Mouse (Mus musculus): ENCODE results near the gene Pgm5. TPM values are rescaled to one million over a fixed set of nuclear protein-coding genes. Genes with fewer than 3 reads are reported as not detected.

Pgm5 gene
- polyA plus RNA-seq, 1 experiment from 2014 or later = 0.28 TPM

GRCm38 (mm10) chr19:24762473-24763149, 99.0 kb downstream of the Pgm5 start:
- H3K4me1 ChIP-seq (replicated peaks) = no peaks in the 10 kb centered on the region
- no peak overlapping the region for H3K4me2 ChIP-seq
- DNase-seq (no peak), ATAC-seq (ENCODE audit: low read depth) (no peak)
- no peaks in the 10 kb centered on the region for H3K9me3 ChIP-seq (replicated peaks)
- H3K27me3 ChIP-seq = no peaks in the 10 kb centered on the region
- H3K4me3 ChIP-seq (replicated peaks) = no peak overlapping the region
- H3K9ac ChIP-seq = no peak overlapping the region
- whole genome bisulfite sequencing (ENCODE audit: insufficient replicate concordance) = 54% methylated on average over 12 of the region's 12 CpGs
- no peaks in the 10 kb centered on the region for H3K36me3 ChIP-seq
- no peak overlapping the region for H3K27ac ChIP-seq

DNA sequence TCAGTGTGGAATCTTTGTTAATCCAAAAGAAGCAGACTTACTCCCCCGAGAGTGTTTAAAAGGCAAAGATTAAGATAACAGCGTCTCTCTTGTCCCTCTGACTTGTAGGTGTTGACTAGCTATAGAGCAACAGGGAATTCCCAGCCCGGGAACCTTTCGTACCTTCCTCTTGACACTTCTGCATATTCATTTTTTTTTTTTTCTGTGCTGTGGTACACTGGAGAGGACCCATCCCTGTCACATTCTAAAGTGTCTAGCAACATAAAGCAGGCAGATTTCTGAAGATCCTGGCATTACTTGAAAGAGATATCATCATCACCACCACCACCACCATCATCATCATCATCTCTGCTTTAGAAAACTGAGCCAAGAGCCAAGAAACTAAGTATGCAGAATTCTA, 105.0 kb downstream of the Pgm5 start:
- no peak overlapping the region for H3K4me3 ChIP-seq (replicated peaks)
- WGBS (ENCODE audit: insufficient replicate concordance) = 43% methylated on average over 4 of the region's 4 CpGs

GRCm38 (mm10) chr19:24754440-24754785, 107.2 kb downstream of the Pgm5 start:
- no peak for DNase-seq
- ATAC-seq (ENCODE audit: low read depth) = no peak
- H3K27ac ChIP-seq = no peak overlapping the region
- no peaks in the 10 kb centered on the region for H3K27me3 ChIP-seq
- H3K4me3 ChIP-seq (replicated peaks) = no peak overlapping the region
- H3K9ac ChIP-seq = no peak overlapping the region
- no peaks in the 10 kb centered on the region for H3K36me3 ChIP-seq
- no peaks in the 10 kb centered on the region for H3K4me1 ChIP-seq (replicated peaks)
- no peak overlapping the region for H3K4me2 ChIP-seq
- H3K9me3 ChIP-seq (replicated peaks) = no peaks in the 10 kb centered on the region
- whole genome bisulfite sequencing (ENCODE audit: insufficient replicate concordance) = 58% methylated on average over 3 of the region's 3 CpGs

More for the DNA sequence above, 105.0 kb downstream of the Pgm5 start:
- no peak overlapping the region for H3K4me2 ChIP-seq
- no peak overlapping the region for H3K9ac ChIP-seq
- H3K4me1 ChIP-seq (replicated peaks) = no peaks in the 10 kb centered on the region
- H3K27me3 ChIP-seq = no peaks in the 10 kb centered on the region
- DNase-seq (no peak), ATAC-seq (ENCODE audit: low read depth) (no peak)
- no peaks in the 10 kb centered on the region for H3K36me3 ChIP-seq
- H3K9me3 ChIP-seq (replicated peaks) = no peaks in the 10 kb centered on the region
- H3K27ac ChIP-seq = no peak overlapping the region

- Histone ChIP-seq H3K9me3 (replicated peaks) (no peaks in the 10 kb centered on the region), H3K4me1 (replicated peaks) (no peaks in the 10 kb centered on the region), H3K4me3 (replicated peaks) (no peak overlapping the region), H3K9ac (no peak overlapping the region), H3K27ac (no peak overlapping the region), H3K27me3 (no peaks in the 10 kb centered on the region), H3K4me2 (no peak overlapping the region), H3K36me3 (no peaks in the 10 kb centered on the region)
- ATAC-seq (ENCODE audit: low read depth) (no peak), DNase-seq (no peak)
- WGBS (ENCODE audit: insufficient replicate concordance) = 56% methylated on average over 14 of the region's 14 CpGs
These were observed 107.8 kb downstream of the Pgm5 start for GRCm38 (mm10) chr19:24753617-24754439.

DNA sequence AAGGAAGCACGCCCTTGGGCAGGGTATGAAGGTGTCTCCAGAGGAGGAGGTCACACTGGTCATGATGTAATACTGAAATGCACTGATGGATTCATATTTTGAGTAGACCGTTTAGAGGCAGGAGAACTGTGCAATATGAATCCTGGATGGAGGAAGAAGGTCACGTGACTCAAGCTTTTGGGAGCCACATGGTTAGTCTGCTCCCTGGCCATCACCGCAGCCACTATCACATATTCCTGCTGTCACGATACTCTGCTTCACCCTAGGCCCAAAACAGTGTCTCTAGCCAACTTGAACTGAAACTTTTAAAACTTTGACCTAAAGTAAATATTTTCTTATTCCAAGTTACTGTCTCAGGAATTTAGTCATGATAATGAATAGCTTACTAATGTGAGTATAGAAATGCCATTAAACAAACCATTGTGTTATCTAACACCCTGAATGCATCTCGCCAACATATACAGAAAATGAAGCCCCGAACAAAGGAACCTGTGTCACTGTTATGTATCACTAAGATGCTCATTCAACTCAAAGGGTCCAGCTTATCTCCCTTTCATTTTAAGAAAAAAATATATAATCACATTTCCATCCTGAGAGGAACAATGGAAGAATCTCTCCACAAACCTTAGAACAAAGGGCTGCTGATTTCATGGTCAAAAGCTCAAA, 108.6 kb downstream of the Pgm5 start:
- no peak for ATAC-seq (ENCODE audit: low read depth)

GRCm38 (mm10) chr19:24746266-24746875, 115.3 kb downstream of the Pgm5 start:
- no peaks in the 10 kb centered on the region for H3K36me3 ChIP-seq
- DNase-seq = no peak
- H3K27ac ChIP-seq = no peak overlapping the region
- WGBS (ENCODE audit: insufficient replicate concordance) = 69% methylated on average over 4 of the region's 4 CpGs
- H3K9ac ChIP-seq = no peak overlapping the region
- no peaks in the 10 kb centered on the region for H3K9me3 ChIP-seq (replicated peaks)
- no peaks in the 10 kb centered on the region for H3K4me1 ChIP-seq (replicated peaks)
- no peak overlapping the region for H3K4me3 ChIP-seq (replicated peaks)
- ATAC-seq (ENCODE audit: low read depth) = no peak
- H3K4me2 ChIP-seq = no peak overlapping the region
- no peaks in the 10 kb centered on the region for H3K27me3 ChIP-seq

More for the DNA sequence above, 108.6 kb downstream of the Pgm5 start:
- no peak overlapping the region for H3K4me2 ChIP-seq
- no peaks in the 10 kb centered on the region for H3K9me3 ChIP-seq (replicated peaks)
- no peaks in the 10 kb centered on the region for H3K27me3 ChIP-seq
- 68% methylated on average over 7 of the region's 7 CpGs for WGBS (ENCODE audit: insufficient replicate concordance)
- DNase-seq = no peak
- no peaks in the 10 kb centered on the region for H3K4me1 ChIP-seq (replicated peaks)
- no peak overlapping the region for H3K27ac ChIP-seq
- no peaks in the 10 kb centered on the region for H3K36me3 ChIP-seq
- H3K4me3 ChIP-seq (replicated peaks) = no peak overlapping the region
- H3K9ac ChIP-seq = no peak overlapping the region

DNA sequence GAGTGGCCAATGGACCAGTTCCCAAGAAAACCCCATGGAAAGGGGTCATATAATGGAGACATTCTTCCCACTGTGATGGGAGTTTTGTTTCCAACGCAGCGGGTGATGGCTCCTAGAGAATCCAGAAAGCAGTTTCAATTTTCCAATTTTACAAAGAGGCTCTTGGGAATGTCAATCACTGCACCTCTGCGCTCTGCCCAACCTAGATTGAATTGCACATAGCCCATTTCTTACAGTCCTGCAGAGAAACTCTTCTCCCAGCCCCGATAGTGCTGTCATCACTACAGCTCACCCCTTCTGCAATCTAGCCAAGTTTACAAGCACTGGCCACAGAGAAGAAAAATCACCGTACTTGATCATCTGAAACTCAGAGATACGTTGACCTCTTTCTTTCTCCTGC, 119.0 kb downstream of the Pgm5 start:
- H3K27ac ChIP-seq = no peak overlapping the region
- DNase-seq = no peak
- no peaks in the 10 kb centered on the region for H3K27me3 ChIP-seq
- H3K9me3 ChIP-seq (replicated peaks) = no peaks in the 10 kb centered on the region
- H3K9ac ChIP-seq = no peak overlapping the region
- no peaks in the 10 kb centered on the region for H3K4me1 ChIP-seq (replicated peaks)
- no peaks in the 10 kb centered on the region for H3K36me3 ChIP-seq
- no peak for ATAC-seq (ENCODE audit: low read depth)
- 76% methylated on average over 6 of the region's 6 CpGs for WGBS (ENCODE audit: insufficient replicate concordance)
- no peak overlapping the region for H3K4me2 ChIP-seq
- no peak overlapping the region for H3K4me3 ChIP-seq (replicated peaks)

DNA sequence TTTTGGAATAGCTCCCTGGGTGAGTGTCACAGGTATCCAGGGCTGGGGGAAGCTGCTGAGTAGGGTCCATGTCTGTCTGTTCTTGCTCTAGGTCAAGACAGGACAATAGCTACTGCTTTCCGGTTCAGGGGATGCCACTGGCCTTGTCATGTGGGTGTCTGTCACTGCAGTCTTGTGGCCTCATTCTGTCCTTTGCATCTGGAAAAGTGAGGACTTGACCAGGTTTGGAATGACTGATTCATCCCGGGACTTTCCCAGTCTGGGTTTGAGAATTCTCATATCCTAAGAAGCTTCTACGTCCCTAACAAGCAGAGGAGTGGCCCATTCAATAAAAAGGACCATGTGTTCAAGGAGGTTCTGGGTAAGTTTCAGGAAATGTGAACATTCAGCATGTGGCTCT, 122.9 kb downstream of the Pgm5 start:
- no peak for DNase-seq
- H3K4me2 ChIP-seq = no peak overlapping the region
- no peaks in the 10 kb centered on the region for H3K36me3 ChIP-seq
- H3K27ac ChIP-seq = no peak overlapping the region
- ATAC-seq (ENCODE audit: low read depth) = no peak
- H3K9me3 ChIP-seq (replicated peaks) = no peaks in the 10 kb centered on the region
- no peaks in the 10 kb centered on the region for H3K27me3 ChIP-seq
- H3K9ac ChIP-seq = no peak overlapping the region
- no peaks in the 10 kb centered on the region for H3K4me1 ChIP-seq (replicated peaks)
- no peak overlapping the region for H3K4me3 ChIP-seq (replicated peaks)
- 69% methylated on average over 3 of the region's 3 CpGs for WGBS (ENCODE audit: insufficient replicate concordance)

DNA sequence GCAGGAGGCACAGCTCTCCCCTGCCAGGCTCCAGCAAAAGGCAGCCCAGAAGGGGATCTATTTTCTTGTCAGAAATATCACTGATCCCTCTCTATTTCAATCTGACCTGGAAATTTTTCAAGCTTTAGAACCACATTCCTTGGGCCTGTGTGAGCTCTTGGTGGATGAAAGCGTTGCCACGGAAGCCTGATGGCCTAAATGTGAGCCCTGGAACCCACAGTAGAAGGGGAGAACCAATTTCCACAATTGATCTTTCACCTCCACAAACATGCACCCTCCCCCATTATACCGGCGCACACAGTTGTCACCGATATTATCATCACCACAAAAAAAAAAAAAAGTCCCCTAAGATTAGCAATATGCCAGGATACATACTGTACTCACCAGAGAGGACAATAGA, 123.6 kb downstream of the Pgm5 start:
- H3K9me3 ChIP-seq (replicated peaks) = no peaks in the 10 kb centered on the region
- H3K4me2 ChIP-seq = no peak overlapping the region
- no peak overlapping the region for H3K4me3 ChIP-seq (replicated peaks)
- no peak for ATAC-seq (ENCODE audit: low read depth)
- H3K27ac ChIP-seq = no peak overlapping the region
- H3K9ac ChIP-seq = no peak overlapping the region
- no peaks in the 10 kb centered on the region for H3K36me3 ChIP-seq
- H3K4me1 ChIP-seq (replicated peaks) = no peaks in the 10 kb centered on the region
- H3K27me3 ChIP-seq = no peaks in the 10 kb centered on the region
- no peak for DNase-seq
- 72% methylated on average over 5 of the region's 5 CpGs for WGBS (ENCODE audit: insufficient replicate concordance)

- H3K27me3 ChIP-seq = no peaks in the 10 kb centered on the region
- H3K36me3 ChIP-seq = no peaks in the 10 kb centered on the region
- H3K4me2 ChIP-seq = no peak overlapping the region
- H3K4me1 ChIP-seq (replicated peaks) = no peaks in the 10 kb centered on the region
- H3K27ac ChIP-seq = no peak overlapping the region
- H3K9me3 ChIP-seq (replicated peaks) = no peaks in the 10 kb centered on the region
- 62% methylated on average over 6 of the region's 6 CpGs for WGBS (ENCODE audit: insufficient replicate concordance)
- ATAC-seq (ENCODE audit: low read depth) (no peak), DNase-seq (no peak)
- no peak overlapping the region for H3K9ac ChIP-seq
- H3K4me3 ChIP-seq (replicated peaks) = no peak overlapping the region
These were observed 126.0 kb downstream of the Pgm5 start for GRCm38 (mm10) chr19:24735484-24736128.

- DNase-seq (no peak), ATAC-seq (ENCODE audit: low read depth) (no peak)
- H3K4me1 ChIP-seq (replicated peaks) = no peaks in the 10 kb centered on the region
- H3K27ac ChIP-seq = no peak overlapping the region
- no peaks in the 10 kb centered on the region for H3K9me3 ChIP-seq (replicated peaks)
- WGBS (ENCODE audit: insufficient replicate concordance) = 43% methylated on average over 5 of the region's 5 CpGs
- H3K4me3 ChIP-seq (replicated peaks) = no peak overlapping the region
- no peaks in the 10 kb centered on the region for H3K36me3 ChIP-seq
- H3K9ac ChIP-seq = no peak overlapping the region
- no peak overlapping the region for H3K4me2 ChIP-seq
- no peaks in the 10 kb centered on the region for H3K27me3 ChIP-seq
These were observed 131.0 kb downstream of the Pgm5 start for GRCm38 (mm10) chr19:24730661-24731060.

Measured in liver, embryonic 13.5 days (tissue).